Mouse (Mus musculus) liver, embryonic 11.5 days (tissue): ENCODE data around the gene Mrpl23. TPM values are rescaled to one million over a fixed set of nuclear protein-coding genes. Genes with fewer than 3 reads are reported as not detected.

ENCODE experiments used
- ATAC-seq: fragments of 200-750 bp; cut with Nextera tagmentation; replicated peaks from 2 replicates; pipeline ENCODE4 v1.8.0; 2017; ENCODE audit warnings: moderate number of reproducible peaks, mild to moderate bottlenecking, moderate TSS enrichment, moderate library complexity; ENCODE audit not compliant: low FRiP score
- DNase-seq: peaks from one replicate; pipeline ENCODE4 v3.0.0-alpha.2; 2017; ENCODE audit warnings: low spot score
- H3K27ac ChIP-seq: fragments of 300-500 bp; sonication (generic); 2 replicates; pipeline ENCODE4 v1.5.1; 2014; ENCODE audit warnings: mild to moderate bottlenecking, low read depth, low read length, control low read depth
- H3K27me3 ChIP-seq: fragments of 300-500 bp; sonication (generic); replicated peaks from 2 replicates; pipeline ENCODE4 v1.6.1; 2014; ENCODE audit warnings: low read length, mixed read lengths; ENCODE audit not compliant: control insufficient read depth, insufficient read depth
- H3K36me3 ChIP-seq: fragments of 300-500 bp; sonication (generic); 2 replicates; pipeline ENCODE4 v1.6.1; 2014; ENCODE audit warnings: mild to moderate bottlenecking, low read length, moderate library complexity, mixed read lengths; ENCODE audit not compliant: control insufficient read depth, insufficient read depth
- H3K4me1 ChIP-seq: fragments of 300-500 bp; sonication (generic); replicated peaks from 2 replicates; pipeline ENCODE4 v1.6.1; 2014; ENCODE audit warnings: low read length, mixed read lengths; ENCODE audit not compliant: control insufficient read depth, insufficient read depth
- H3K4me2 ChIP-seq: fragments of 300-500 bp; sonication (generic); 2 replicates; pipeline ENCODE4 v1.6.1; 2014; ENCODE audit warnings: mild to moderate bottlenecking, control low read depth, moderate library complexity
- H3K4me3 ChIP-seq: fragments of 300-500 bp; sonication (generic); 2 replicates; pipeline ENCODE4 v1.5.1; 2014; ENCODE audit warnings: low read depth, low read length, control low read depth
- H3K9ac ChIP-seq: fragments of 300-500 bp; sonication (generic); 2 replicates; pipeline ENCODE4 v1.6.1; 2014; ENCODE audit warnings: low read depth, low read length, control low read depth
- H3K9me3 ChIP-seq: fragments of 300-500 bp; sonication (generic); 2 replicates; pipeline ENCODE4 v1.6.1; 2016; ENCODE audit warnings: low read length, inconsistent platforms, mixed read lengths; ENCODE audit not compliant: control insufficient read depth
- WGBS: fragments of 180-500 bp; shearing (Covaris S2); extraction: QIAGEN DNeasy Blood & Tissue Kit; methylation state at CpG from one replicate; pipeline ENCODE4 v1.1.7; 2014; 5-methylcytosine and 5-hydroxymethylcytosine counted together
- polyA plus RNA-seq: library from polyadenylated mRNA; unstranded; fragments of >200 nt; fragmentation: Nextera tagmentation; extraction: Ambion mirVana; gene quantifications from 2 replicates; pipeline ENCODE4 v1.2.1, GENCODE M21; 2014

The Mrpl23 gene
- polyA plus RNA-seq, 1 experiment from 2014 or later = 20.8 TPM

GRCm38 (mm10) chr7:142571458-142572220 is 39.2 kb downstream of the Mrpl23 start:
- Histone ChIP-seq H3K36me3 (no peaks in the 10 kb centered on the region), H3K9me3 (no peaks in the 10 kb centered on the region), H3K4me1 (peaks cover 59% of the 10 kb centered on the region), H3K27me3 (no peaks in the 10 kb centered on the region), H3K9ac (no peak overlapping the region), H3K27ac (peak overlapping the region; percentile 86), H3K4me3 (no peak overlapping the region), H3K4me2 (no peak overlapping the region)
- DNase-seq (no peak), ATAC-seq (no peak)
- 68% methylated on average over 16 of the region's 16 CpGs for WGBS

GRCm38 (mm10) chr7:142572343-142572742 is 39.9 kb downstream of the Mrpl23 start:
- H3K4me2 ChIP-seq = no peak overlapping the region
- no peak for ATAC-seq

GRCm38 (mm10) chr7:142572992-142573391 is 40.5 kb downstream of the Mrpl23 start:
- Histone ChIP-seq H3K4me3 (no peak overlapping the region), H3K9me3 (no peaks in the 10 kb centered on the region), H3K36me3 (no peaks in the 10 kb centered on the region), H3K27ac (peak overlapping the region; percentile 86), H3K4me1 (peaks cover 59% of the 10 kb centered on the region), H3K9ac (no peak overlapping the region), H3K27me3 (no peaks in the 10 kb centered on the region), H3K4me2 (0 out of 2 replicates have a peak overlapping the region, but pooled peaks have one; percentile 12)
- ATAC-seq (no peak), DNase-seq (no peak)
- WGBS = 40% methylated on average over 6 of the region's 6 CpGs

More at GRCm38 (mm10) chr7:142572343-142572742, 39.9 kb downstream of the Mrpl23 start:
- no peak overlapping the region for H3K9ac ChIP-seq
- 42% methylated on average over 7 of the region's 7 CpGs for WGBS
- H3K27ac ChIP-seq = peak overlapping the region; percentile 86
- H3K4me1 ChIP-seq = peaks cover 59% of the 10 kb centered on the region
- H3K36me3 ChIP-seq = no peaks in the 10 kb centered on the region
- H3K27me3 ChIP-seq = no peaks in the 10 kb centered on the region
- no peak overlapping the region for H3K4me3 ChIP-seq
- H3K9me3 ChIP-seq = no peaks in the 10 kb centered on the region
- no peak for DNase-seq

- H3K36me3 ChIP-seq = no peaks in the 10 kb centered on the region
- peak overlapping the region; percentile 94 for H3K27ac ChIP-seq
- H3K4me3 ChIP-seq = no peak overlapping the region
- H3K27me3 ChIP-seq = no peaks in the 10 kb centered on the region
- no peak overlapping the region for H3K9ac ChIP-seq
- H3K4me2 ChIP-seq = peak overlapping the region; percentile 53; the same call in 1 of the 2 replicates
- 49% methylated on average over 3 of the region's 3 CpGs for WGBS
- peaks cover 63% of the 10 kb centered on the region for H3K4me1 ChIP-seq
- DNase-seq (no peak), ATAC-seq (no peak)
- no peaks in the 10 kb centered on the region for H3K9me3 ChIP-seq
These were observed 41.7 kb downstream of the Mrpl23 start for GRCm38 (mm10) chr7:142574155-142574660.

- 52% methylated on average over 9 of the region's 9 CpGs for WGBS
- Histone ChIP-seq H3K4me3 (no peak overlapping the region; the same call in 1 of the 2 replicates), H3K27me3 (no peaks in the 10 kb centered on the region), H3K4me2 (peak overlapping the region; percentile 53), H3K9me3 (no peaks in the 10 kb centered on the region), H3K9ac (0 out of 2 replicates have a peak overlapping the region, but pooled peaks have one; percentile 62), H3K4me1 (peaks cover 58% of the 10 kb centered on the region), H3K36me3 (no peaks in the 10 kb centered on the region), H3K27ac (peak overlapping the region; percentile 94)
- no peak for DNase-seq
- ATAC-seq = peak; percentile 3; the same call in 1 of the 2 replicates
These were observed 42.4 kb downstream of the Mrpl23 start for GRCm38 (mm10) chr7:142574826-142575351.

- H3K27me3 ChIP-seq = no peaks in the 10 kb centered on the region
- ATAC-seq (no peak), DNase-seq (no peak)
- H3K9ac ChIP-seq = peak overlapping the region; percentile 62
- H3K4me2 ChIP-seq = peak overlapping the region; percentile 53
- H3K36me3 ChIP-seq = no peaks in the 10 kb centered on the region
- peak overlapping the region; percentile 94 for H3K27ac ChIP-seq
- 0 out of 2 replicates have a peak, but pooled peaks cover 5% of the 10 kb centered on the region for H3K9me3 ChIP-seq
- WGBS = 69% methylated on average over 12 of the region's 12 CpGs
- H3K4me1 ChIP-seq = peaks cover 54% of the 10 kb centered on the region
- peak overlapping the region; percentile 54 for H3K4me3 ChIP-seq
These were observed 43.0 kb downstream of the Mrpl23 start for GRCm38 (mm10) chr7:142575491-142575890.

GRCm38 (mm10) chr7:142575971-142576370 is 43.5 kb downstream of the Mrpl23 start:
- H3K4me2 ChIP-seq = peak overlapping the region; percentile 53
- H3K9ac ChIP-seq = peak overlapping the region; percentile 62
- no peaks in the 10 kb centered on the region for H3K27me3 ChIP-seq
- 0 out of 2 replicates have a peak, but pooled peaks cover 8% of the 10 kb centered on the region for H3K9me3 ChIP-seq
- H3K4me3 ChIP-seq = peak overlapping the region; percentile 54
- DNase-seq (no peak), ATAC-seq (no peak)
- H3K36me3 ChIP-seq = no peaks in the 10 kb centered on the region
- H3K4me1 ChIP-seq = peaks cover 49% of the 10 kb centered on the region
- WGBS = 82% methylated on average over 5 of the region's 5 CpGs
- H3K27ac ChIP-seq = peak overlapping the region; percentile 94

- Histone ChIP-seq H3K27me3 (no peaks in the 10 kb centered on the region), H3K4me2 (peak overlapping the region; percentile 53), H3K9ac (peak overlapping the region; percentile 62), H3K4me3 (peak overlapping the region; percentile 54), H3K4me1 (peaks cover 42% of the 10 kb centered on the region), H3K27ac (peak overlapping the region; percentile 94), H3K36me3 (no peaks in the 10 kb centered on the region), H3K9me3 (0 out of 2 replicates have a peak, but pooled peaks cover 12% of the 10 kb centered on the region)
- DNase-seq (no peak), ATAC-seq (no peak)
- WGBS = 68% methylated on average over 25 of the region's 25 CpGs
These were observed 44.2 kb downstream of the Mrpl23 start for GRCm38 (mm10) chr7:142576472-142577326.
